Mouse (Mus musculus) Patski (cell line): Measurements from ENCODE around the gene Mitf. TPM values are rescaled to one million over a fixed set of nuclear protein-coding genes. Genes with fewer than 3 reads are reported as not detected.

Source experiments
- ATAC-seq: fragments of 100-300 bp; one replicate; pipeline ENCODE4 v1.8.0; 2021
- CTCF ChIA-PET: fragments of 350-600 bp; sonication (Branson Sonifier 250); formaldehyde crosslinking; loops from one replicate; lab custom pipeline; 2022; ENCODE audit warnings: inconsistent platforms; lab: Charles Lee
- POLR2A ChIA-PET: fragments of 350-600 bp; sonication (Branson Sonifier 250); formaldehyde crosslinking; loops from one replicate; lab custom pipeline; 2022; ENCODE audit warnings: antibody characterized with exemption, inconsistent platforms; lab: Charles Lee
- DNase-seq: peaks from one replicate; pipeline ENCODE4 v3.0.0-alpha.2; 2011; ENCODE audit warnings: low read depth, low spot score
- H3K27me3 ChIP-seq: fragments of 371-371 bp; one replicate; pipeline ENCODE4 v1.5.1; 2021
- CTCF ChIP-seq: fragments of 100-300 bp; IDR thresholded peaks from one replicate; pipeline ENCODE4 v1.5.1; 2021
- in situ Hi-C: fragments of 300-500 bp; cut with MboI; formaldehyde crosslinking; loops from 3 replicates; pipeline ENCODE4 v1.11.1; 2018; ENCODE audit warnings: low pct_unique_long_range_greater_than_20kb, mixed read lengths
- polyA plus RNA-seq: library from polyadenylated mRNA; unstranded; gene quantifications from one replicate; pipeline ENCODE4 v1.2.3, GENCODE M21; 2021

Gene Mitf
- polyA plus RNA-seq, 1 experiment from 2014 or later = 11.2 TPM

- in situ Hi-C loops = no loop called here
- ATAC-seq = no peak
- DNase-seq = no peak
- POLR2A ChIA-PET = no interaction called here
- no peaks in the 10 kb centered on the region for H3K27me3 ChIP-seq
- no peak for TF ChIP-seq CTCF
- CTCF ChIA-PET = interaction anchor here (1.1 to 1.3 kb wide), 2 partner anchors 9 to 52 kb away, joined by 3 read pairs; no protein-coding TSS in a partner anchor
Observed at GRCm38 (mm10) chr6:97844112-97844511, 37.3 kb downstream of the Mitf start.

DNA sequence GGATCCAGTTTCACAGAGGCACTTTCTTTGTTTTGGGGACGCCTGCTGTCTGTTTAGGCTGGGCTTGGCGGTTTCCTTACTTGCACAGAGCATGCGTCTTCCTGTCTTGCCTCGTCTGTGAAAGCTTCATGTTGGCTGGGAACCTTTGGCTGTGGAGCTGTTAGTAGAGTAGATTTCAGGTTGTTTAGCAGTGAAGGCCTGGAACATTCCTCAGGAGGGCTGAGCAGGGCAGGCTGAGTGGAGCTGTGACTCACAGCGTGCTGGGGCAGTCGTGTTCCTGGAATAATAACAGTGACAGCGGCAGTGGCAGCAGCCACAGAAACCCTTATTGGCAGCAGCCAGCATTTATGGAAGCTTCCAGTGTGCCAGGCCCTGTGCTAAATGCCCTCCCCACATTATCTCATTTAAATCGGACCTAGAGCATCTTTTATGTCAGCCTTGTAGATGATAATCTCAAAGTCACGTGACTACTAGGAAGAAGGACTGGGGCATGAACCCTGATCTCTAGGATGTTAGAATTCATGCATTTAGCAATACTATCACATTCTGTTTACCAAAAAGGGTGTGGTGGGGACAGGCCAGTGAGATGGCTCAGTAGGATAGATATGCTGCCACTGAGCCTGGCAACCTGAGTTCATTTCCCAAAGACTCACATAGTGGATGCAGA, 41.5 kb downstream of the Mitf start:
- CTCF ChIA-PET = interaction anchor here (1.1 to 1.3 kb wide), 2 partner anchors 25 to 72 kb away, joined by 3 to 4 read pairs; no protein-coding TSS in a partner anchor
- POLR2A ChIA-PET = no interaction called here
- ATAC-seq (peak; percentile 65), DNase-seq (no peak)
- in situ Hi-C loops = no loop called here
- no peaks in the 10 kb centered on the region for H3K27me3 ChIP-seq
- no peak for TF ChIP-seq CTCF

DNA sequence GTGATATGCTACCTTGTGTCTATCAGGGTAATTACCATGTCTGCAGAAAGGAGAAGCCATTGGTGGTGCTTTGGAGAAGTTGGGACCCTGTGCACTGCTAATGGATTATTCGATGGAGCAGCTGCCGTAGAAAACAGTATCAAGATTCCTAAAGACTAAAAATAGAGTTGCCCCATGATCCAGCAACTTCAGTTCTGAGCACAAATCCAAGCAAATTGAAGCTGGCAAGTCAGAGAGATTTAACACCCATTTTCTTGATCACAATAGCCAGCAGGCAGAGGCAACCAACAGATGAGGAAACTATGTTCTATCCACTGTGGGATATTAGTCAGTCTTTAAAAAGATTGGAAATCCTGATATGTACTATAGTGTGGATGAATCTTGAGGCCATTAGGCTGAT, 47.4 kb downstream of the Mitf start:
- ATAC-seq (no peak), DNase-seq (no peak)
- TF ChIP-seq CTCF = no peak
- CTCF ChIA-PET = no interaction called here
- in situ Hi-C loops = no loop called here
- no peaks in the 10 kb centered on the region for H3K27me3 ChIP-seq
- POLR2A ChIA-PET = no interaction called here

DNA sequence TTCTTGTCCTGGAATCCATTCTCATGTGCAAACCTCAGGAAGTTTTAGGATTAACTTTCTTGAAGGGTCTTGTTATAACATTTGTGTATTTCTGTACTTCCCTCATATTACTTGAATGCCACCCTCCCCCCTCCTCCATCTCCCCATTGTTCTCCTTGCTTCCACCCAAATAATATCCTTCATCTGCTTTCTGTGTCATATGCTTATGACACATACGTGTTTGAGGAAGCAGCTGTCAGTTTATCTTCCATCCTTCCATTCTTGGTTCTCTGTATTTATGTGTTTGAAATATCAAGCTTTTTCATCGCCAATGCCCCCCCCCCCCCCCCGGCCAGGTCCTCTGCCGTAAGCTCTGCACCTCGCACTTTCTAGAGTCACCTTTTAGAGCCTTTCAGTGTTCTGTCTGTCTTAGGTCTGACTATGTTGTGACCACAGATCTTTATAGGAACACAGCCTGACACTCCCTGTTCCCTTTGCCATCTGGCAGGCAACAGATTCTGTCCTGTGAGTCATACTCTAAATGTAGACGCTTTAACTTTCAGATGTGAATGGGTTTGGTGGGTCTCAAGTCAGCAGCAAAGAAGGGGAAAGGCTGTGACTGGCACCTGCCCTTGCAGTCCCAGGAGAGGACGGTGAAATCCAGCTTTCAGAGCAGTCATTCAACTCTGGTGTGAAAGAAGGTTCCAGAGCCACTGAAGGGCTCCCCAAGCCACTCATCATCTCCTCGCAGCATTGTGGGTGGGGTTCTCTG, 48.7 kb downstream of the Mitf start:
- ChIA-PET POLR2A (no interaction called here), CTCF (no interaction called here)
- in situ Hi-C loops = no loop called here
- no peaks in the 10 kb centered on the region for H3K27me3 ChIP-seq
- DNase-seq (no peak), ATAC-seq (no peak)
- TF ChIP-seq CTCF = no peak

GRCm38 (mm10) chr6:97856502-97856901, 49.6 kb downstream of the Mitf start:
- POLR2A ChIA-PET = no interaction called here
- no peak for ATAC-seq
- H3K27me3 ChIP-seq = no peaks in the 10 kb centered on the region
- in situ Hi-C loops = no loop called here
- CTCF ChIA-PET = no interaction called here
- TF ChIP-seq CTCF = no peak
- no peak for DNase-seq

- POLR2A ChIA-PET = interaction anchor here (0.8 kb wide), 1 partner anchor 9 kb away, joined by 3 read pairs; no protein-coding TSS in a partner anchor
- DNase-seq (no peak), ATAC-seq (no peak)
- CTCF ChIA-PET = interaction anchor here (1.0 to 1.4 kb wide), 2 partner anchors 12 kb away, joined by 3 to 5 read pairs; no protein-coding TSS in a partner anchor
- in situ Hi-C loops = no loop called here
- H3K27me3 ChIP-seq = no peaks in the 10 kb centered on the region
- TF ChIP-seq CTCF = no peak
Observed at GRCm38 (mm10) chr6:97857690-97858089, 50.8 kb downstream of the Mitf start.

- DNase-seq (no peak), ATAC-seq (no peak)
- no peak for TF ChIP-seq CTCF
- CTCF ChIA-PET = no interaction called here
- in situ Hi-C loops = no loop called here
- H3K27me3 ChIP-seq = no peaks in the 10 kb centered on the region
- POLR2A ChIA-PET = no interaction called here
Observed at GRCm38 (mm10) chr6:97866575-97866974, 59.7 kb downstream of the Mitf start.

GRCm38 (mm10) chr6:97868005-97868404, 61.2 kb downstream of the Mitf start:
- ChIA-PET CTCF (interaction anchor here (0.8 to 1.2 kb wide), 2 partner anchors 15 to 17 kb away, joined by 3 read pairs; no protein-coding TSS in a partner anchor), POLR2A (no interaction called here)
- no peak for ATAC-seq
- no peak for TF ChIP-seq CTCF
- DNase-seq = no peak
- no peaks in the 10 kb centered on the region for H3K27me3 ChIP-seq
- in situ Hi-C loops = no loop called here

GRCm38 (mm10) chr6:97869953-97870352, 63.1 kb downstream of the Mitf start:
- ATAC-seq = peak; percentile 82
- no peaks in the 10 kb centered on the region for H3K27me3 ChIP-seq
- peak; percentile 53 for DNase-seq
- CTCF ChIA-PET = interaction anchor here (0.8 to 1.3 kb wide), 2 partner anchors 10 to 12 kb away, joined by 3 to 5 read pairs; no protein-coding TSS in a partner anchor
- POLR2A ChIA-PET = no interaction called here
- TF ChIP-seq CTCF = no peak
- in situ Hi-C loops = no loop called here

DNA sequence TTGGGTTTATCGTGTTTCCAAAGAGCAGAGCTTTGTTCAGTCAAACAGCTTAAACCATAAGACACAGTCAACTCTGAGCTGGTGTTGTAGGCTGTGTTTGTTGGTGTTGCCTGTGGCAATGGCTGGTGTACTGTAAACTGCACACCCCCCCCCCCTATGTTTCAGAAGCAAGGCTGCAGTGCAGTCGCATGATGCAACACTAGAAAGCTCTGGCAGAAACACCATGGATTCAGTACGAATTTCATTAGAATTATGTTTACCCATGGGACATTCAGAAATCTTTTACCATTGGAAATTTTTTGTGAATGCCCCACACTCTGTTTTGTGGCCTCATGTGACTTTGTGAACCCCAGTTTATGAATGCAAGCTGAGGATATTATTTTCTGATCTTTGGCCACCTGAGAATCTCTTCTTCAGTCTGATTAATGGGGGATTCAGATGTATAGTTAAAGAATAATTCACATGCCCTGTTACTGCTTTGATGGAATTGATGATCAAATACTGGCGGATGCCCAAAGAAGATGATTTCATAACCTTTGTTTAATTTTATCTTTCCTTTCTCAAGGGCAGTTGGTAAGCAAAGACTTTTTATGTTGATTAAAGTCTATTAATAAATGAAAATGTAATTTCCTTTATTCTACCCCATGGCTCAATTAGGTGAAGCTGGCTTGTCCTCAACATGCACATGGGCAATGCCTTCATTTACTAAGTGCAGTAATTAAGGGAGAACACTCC, 64.6 kb downstream of the Mitf start:
- no peak for ATAC-seq
- ChIA-PET CTCF (interaction anchor here (0.9 to 1.1 kb wide), 2 partner anchors 11 to 17 kb away, joined by 3 read pairs; no protein-coding TSS in a partner anchor), POLR2A (interaction anchor here (0.7 kb wide), 1 partner anchor 251 kb away, joined by 3 read pairs; no protein-coding TSS in a partner anchor)
- TF ChIP-seq CTCF = no peak
- no peaks in the 10 kb centered on the region for H3K27me3 ChIP-seq
- in situ Hi-C loops = no loop called here
- DNase-seq = no peak
